Mouse (Mus musculus) splenic B cell, adult 2 months (primary cell): Measurements from ENCODE around the gene Nomo1.
A peak's percentile ranks its signal among the peaks of the same experiment; 100 is the strongest.

Experiments
- DNase-seq: peaks from one replicate; pipeline ENCODE4 v3.0.0-alpha.2; 2011; ENCODE audit warnings: low read depth, low spot score
- H3K27me3 ChIP-seq: 2 replicates; pipeline ENCODE4 v1.6.1; 2012; ENCODE audit warnings: mild to moderate bottlenecking, low read length, moderate library complexity, mixed read lengths; ENCODE audit not compliant: control insufficient read depth, poor library complexity, insufficient read depth, severe bottlenecking
- H3K36me3 ChIP-seq: 2 replicates; pipeline ENCODE4 v1.6.1; 2012; ENCODE audit warnings: mild to moderate bottlenecking, low read length, moderate library complexity, mixed read lengths; ENCODE audit not compliant: control insufficient read depth, poor library complexity, insufficient read depth, severe bottlenecking

Nomo1 gene

GRCm38 (mm10) chr7:46031075-46031474, 2.4 kb upstream of the Nomo1 start:
- no peak for DNase-seq

GRCm38 (mm10) chr7:46033870-46034337, 406 bp downstream of the Nomo1 start:
- no peaks in the 10 kb centered on the region for H3K36me3 ChIP-seq
- no peaks in the 10 kb centered on the region for H3K27me3 ChIP-seq
- no peak for DNase-seq

More at GRCm38 (mm10) chr7:46031075-46031474, 2.4 kb upstream of the Nomo1 start:
- no peaks in the 10 kb centered on the region for H3K36me3 ChIP-seq
- no peaks in the 10 kb centered on the region for H3K27me3 ChIP-seq

GRCm38 (mm10) chr7:46034991-46035390, 1.5 kb downstream of the Nomo1 start:
- no peak for DNase-seq
- H3K36me3 ChIP-seq: no peaks in the 10 kb centered on the region
- H3K27me3 ChIP-seq: no peaks in the 10 kb centered on the region

- 0 out of 2 replicates have a peak, but pooled peaks cover under 1% of the 10 kb centered on the region for H3K36me3 ChIP-seq
- H3K27me3 ChIP-seq: no peaks in the 10 kb centered on the region
- DNase-seq: no peak
Observed at GRCm38 (mm10) chr7:46035468-46035867, 2.0 kb downstream of the Nomo1 start.

- no peak for DNase-seq
- Histone ChIP-seq H3K36me3 (0 out of 2 replicates have a peak, but pooled peaks cover 1% of the 10 kb centered on the region), H3K27me3 (no peaks in the 10 kb centered on the region)
Observed at GRCm38 (mm10) chr7:46037433-46037832, 3.9 kb downstream of the Nomo1 start.

GRCm38 (mm10) chr7:46039873-46040272, 6.4 kb downstream of the Nomo1 start:
- Histone ChIP-seq H3K27me3 (no peaks in the 10 kb centered on the region), H3K36me3 (peaks cover 7% of the 10 kb centered on the region; the same call in 1 of the 2 replicates)
- no peak for DNase-seq

GRCm38 (mm10) chr7:46044106-46044505, 10.6 kb downstream of the Nomo1 start:
- no peak for DNase-seq
- H3K36me3 ChIP-seq: peaks cover 11% of the 10 kb centered on the region
- H3K27me3 ChIP-seq: no peaks in the 10 kb centered on the region

- no peak for DNase-seq
- Histone ChIP-seq H3K36me3 (peaks cover 12% of the 10 kb centered on the region), H3K27me3 (no peaks in the 10 kb centered on the region)
Observed at GRCm38 (mm10) chr7:46045882-46046281, 12.4 kb downstream of the Nomo1 start.

- H3K27me3 ChIP-seq: no peaks in the 10 kb centered on the region
- no peak for DNase-seq
Observed at GRCm38 (mm10) chr7:46047873-46048562, 14.5 kb downstream of the Nomo1 start.

GRCm38 (mm10) chr7:46049981-46050380, 16.5 kb downstream of the Nomo1 start:
- H3K36me3 ChIP-seq: peaks cover 14% of the 10 kb centered on the region
- no peaks in the 10 kb centered on the region for H3K27me3 ChIP-seq
- DNase-seq: no peak

More at GRCm38 (mm10) chr7:46047873-46048562, 14.5 kb downstream of the Nomo1 start:
- peaks cover 14% of the 10 kb centered on the region for H3K36me3 ChIP-seq

GRCm38 (mm10) chr7:46052161-46052821, 18.8 kb downstream of the Nomo1 start:
- Histone ChIP-seq H3K27me3 (no peaks in the 10 kb centered on the region), H3K36me3 (peaks cover 14% of the 10 kb centered on the region)
- peak; percentile 59 for DNase-seq

GRCm38 (mm10) chr7:46053566-46053965, 20.1 kb downstream of the Nomo1 start:
- no peak for DNase-seq
- no peaks in the 10 kb centered on the region for H3K27me3 ChIP-seq
- peaks cover 14% of the 10 kb centered on the region for H3K36me3 ChIP-seq

- peaks cover 10% of the 10 kb centered on the region for H3K36me3 ChIP-seq
- peak; percentile 71 for DNase-seq
- H3K27me3 ChIP-seq: no peaks in the 10 kb centered on the region
Observed at GRCm38 (mm10) chr7:46058882-46059281, 25.4 kb downstream of the Nomo1 start.

GRCm38 (mm10) chr7:46060688-46061087, 27.2 kb downstream of the Nomo1 start:
- no peaks in the 10 kb centered on the region for H3K27me3 ChIP-seq
- DNase-seq: no peak
- peaks cover 3% of the 10 kb centered on the region for H3K36me3 ChIP-seq

GRCm38 (mm10) chr7:46061614-46062013, 28.1 kb downstream of the Nomo1 start:
- no peak for DNase-seq
- Histone ChIP-seq H3K27me3 (no peaks in the 10 kb centered on the region), H3K36me3 (peaks cover 2% of the 10 kb centered on the region; the same call in 1 of the 2 replicates)
